Mouse (Mus musculus) lung, embryonic 16.5 days (tissue): ENCODE measurements around the gene Tmc4. TPM values are rescaled to one million over a fixed set of nuclear protein-coding genes. Genes with fewer than 3 reads are reported as not detected.
A peak's percentile ranks its signal among the peaks of the same experiment; 100 is the strongest.
"Not testable (repeated sequence)": the region's sequence is repeated elsewhere in the genome, so short reads cannot be mapped to it uniquely, and the experiment has no call there.

ENCODE experiments used
- ATAC-seq: fragments of 200-750 bp; cut with Nextera tagmentation; 2 replicates; pipeline ENCODE4 v1.8.0; 2017; ENCODE audit warnings: low read depth, mild to moderate bottlenecking, moderate library complexity
- H3K27ac ChIP-seq: fragments of 300-500 bp; sonication (generic); 2 replicates; pipeline ENCODE4 v1.5.1; 2014; ENCODE audit warnings: mild to moderate bottlenecking, control low read depth, low read length
- H3K27me3 ChIP-seq: fragments of 300-500 bp; sonication (generic); 2 replicates; pipeline ENCODE4 v1.6.1; 2014; ENCODE audit warnings: low read depth, low read length, mixed read lengths; ENCODE audit not compliant: control insufficient read depth, insufficient read depth
- H3K36me3 ChIP-seq: fragments of 300-500 bp; sonication (generic); 2 replicates; pipeline ENCODE4 v1.6.1; 2014; ENCODE audit warnings: low read length; ENCODE audit not compliant: control insufficient read depth, insufficient read depth
- H3K4me1 ChIP-seq: fragments of 300-500 bp; sonication (generic); replicated peaks from 2 replicates; pipeline ENCODE4 v1.6.1; 2014; ENCODE audit warnings: low read length, mixed read lengths; ENCODE audit not compliant: control insufficient read depth, insufficient read depth
- H3K4me2 ChIP-seq: fragments of 300-500 bp; sonication (generic); 2 replicates; pipeline ENCODE4 v1.6.1; 2014; ENCODE audit warnings: low read depth, low read length, control low read depth
- H3K4me3 ChIP-seq: fragments of 300-500 bp; sonication (generic); 2 replicates; pipeline ENCODE4 v1.5.1; 2014; ENCODE audit warnings: mild to moderate bottlenecking, low read length, control low read depth
- H3K9ac ChIP-seq: fragments of 300-500 bp; sonication (generic); 2 replicates; pipeline ENCODE4 v1.6.1; 2014; ENCODE audit warnings: low read length, control low read depth
- H3K9me3 ChIP-seq: fragments of 300-500 bp; sonication (generic); 2 replicates; pipeline ENCODE4 v1.6.1; 2016; ENCODE audit warnings: low read length; ENCODE audit not compliant: control insufficient read depth
- WGBS: fragments of 180-500 bp; shearing (Covaris S2); extraction: QIAGEN DNeasy Blood & Tissue Kit; methylation state at CpG from one replicate; pipeline ENCODE4 v1.1.7; 2014; 5-methylcytosine and 5-hydroxymethylcytosine counted together
- polyA plus RNA-seq: library from polyadenylated mRNA; unstranded; fragments of >200 nt; fragmentation: Nextera tagmentation; extraction: Ambion mirVana; gene quantifications from 2 replicates; pipeline ENCODE4 v1.2.1, GENCODE M21; 2015

The Tmc4 gene
- polyA plus RNA-seq, result 33.8 and 41.3 TPM in 2 replicates

DNA sequence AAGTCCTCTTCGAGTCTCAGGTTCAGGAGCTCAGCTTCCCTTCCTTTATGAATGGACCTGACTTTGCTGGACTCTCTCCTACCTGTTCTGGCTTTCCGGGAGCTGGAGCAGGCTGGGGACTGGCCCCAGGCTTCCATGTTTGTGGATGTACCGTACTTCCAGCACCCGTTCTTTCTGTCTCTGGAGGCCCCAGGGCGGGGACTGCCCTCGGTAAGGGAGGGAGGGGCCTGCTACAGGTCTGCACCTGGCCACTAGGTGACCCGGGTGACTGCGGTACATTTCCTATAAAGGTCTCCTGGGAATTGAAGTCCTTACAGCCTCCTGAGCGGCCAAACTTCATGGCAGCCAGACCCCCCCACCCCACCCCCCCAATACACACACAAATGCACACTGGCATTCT is at the start of gene Tmc4:
Gene Tmc4 (minus strand): TSS at position 212 of the 400 bp plus-strand sequence.
- Histone ChIP-seq H3K4me3 (peak within 1 kb of the TSS; percentile 44), H3K4me1 (no peaks in the 10 kb centered on the region), H3K27me3 (no peaks in the 10 kb centered on the region), H3K9me3 (no peaks in the 10 kb centered on the region), H3K9ac (peak within 1 kb of the TSS; percentile 63), H3K27ac (peak within 1 kb of the TSS; percentile 17; the same call in 1 of the 2 replicates), H3K4me2 (peak within 1 kb of the TSS; percentile 41), H3K36me3 (0 out of 2 replicates have a peak, but pooled peaks cover 3% of the 10 kb centered on the region)
- WGBS, result 42% methylated on average over 9 of the region's 9 CpGs
- ATAC-seq, result peak; percentile 83

DNA sequence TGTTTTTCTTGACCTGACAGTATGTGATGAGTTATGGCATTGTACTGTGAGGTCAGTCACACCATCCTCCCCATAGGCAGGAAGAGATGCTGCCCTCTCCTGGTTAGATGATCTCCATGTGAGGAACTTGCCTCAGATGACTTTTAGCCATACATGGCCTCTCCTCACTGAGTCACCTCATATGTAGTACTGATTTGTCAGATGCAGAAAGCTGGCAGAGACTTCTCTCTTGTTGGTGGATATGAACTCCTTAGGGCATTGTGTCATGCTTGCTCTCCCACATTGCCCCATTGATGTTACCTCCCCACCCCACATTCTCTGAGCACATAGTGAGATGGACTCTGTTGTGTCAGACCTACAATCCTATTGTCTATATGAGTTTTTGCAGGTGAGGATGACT is 48.1 kb upstream of the Tmc4 start:
- not testable (repeated sequence) for ATAC-seq, H3K27me3 ChIP-seq, H3K9me3 ChIP-seq, H3K9ac ChIP-seq, H3K4me3 ChIP-seq, H3K4me1 ChIP-seq, H3K36me3 ChIP-seq, H3K4me2 ChIP-seq, H3K27ac ChIP-seq

DNA sequence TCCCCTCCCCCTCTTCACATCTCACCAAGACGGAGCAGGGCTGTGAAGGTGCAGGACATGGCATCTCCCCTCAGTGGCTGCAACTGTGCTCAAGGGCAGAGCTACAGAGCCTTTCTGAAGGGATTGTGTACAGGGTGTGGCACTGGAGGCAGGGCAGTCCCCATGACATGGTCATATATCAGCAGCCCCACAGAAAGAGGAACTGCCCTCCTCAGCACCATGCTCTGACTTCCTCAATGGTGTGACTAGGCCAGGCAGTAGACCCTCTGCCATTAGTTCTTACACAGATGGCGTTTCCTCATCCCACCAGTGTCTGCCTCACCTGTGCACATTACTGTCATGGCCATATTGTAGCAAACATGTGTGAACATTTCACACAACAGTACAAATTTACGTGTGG is 42.9 kb upstream of the Tmc4 start, which contains the start of gene Pirb:
Gene Pirb (minus strand): TSS at position 124 of the 400 bp plus-strand sequence.
- not testable (repeated sequence) for H3K27me3 ChIP-seq, H3K36me3 ChIP-seq, H3K9me3 ChIP-seq, H3K4me2 ChIP-seq, H3K9ac ChIP-seq, H3K4me1 ChIP-seq, H3K4me3 ChIP-seq, H3K27ac ChIP-seq, ATAC-seq
- 60% methylated on average over 1 of the region's 3 CpGs for WGBS

DNA sequence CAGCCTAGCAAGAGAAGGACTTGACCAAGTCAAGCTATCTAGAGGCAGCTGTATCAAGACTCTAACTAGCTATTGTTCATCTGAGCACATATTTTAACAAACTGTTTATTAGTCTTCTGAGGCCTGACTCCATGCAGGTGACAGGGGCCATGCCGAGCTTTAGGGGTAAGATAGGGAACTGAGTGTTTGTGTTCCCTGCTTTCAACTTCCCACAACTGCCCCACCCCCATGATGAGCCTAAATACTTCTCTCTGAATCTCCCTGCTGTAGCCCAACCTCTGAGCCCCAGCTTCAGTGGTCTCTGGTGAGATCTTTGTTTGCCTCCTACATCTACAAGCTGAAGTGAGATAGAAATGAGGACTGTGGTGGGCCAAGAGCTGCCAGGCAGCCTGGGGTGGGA is 37.9 kb upstream of the Tmc4 start:
- no peak overlapping the region for H3K27ac ChIP-seq
- ATAC-seq, result no peak

GRCm38 (mm10) chr7:3712264-3712942 is 35.0 kb upstream of the Tmc4 start:
- no peaks in the 10 kb centered on the region for H3K27me3 ChIP-seq
- H3K4me2 ChIP-seq, result no peak overlapping the region
- no peaks in the 10 kb centered on the region for H3K9me3 ChIP-seq
- 27% methylated on average over 5 of the region's 5 CpGs for WGBS
- H3K4me1 ChIP-seq, result no peaks in the 10 kb centered on the region
- peaks cover 6% of the 10 kb centered on the region for H3K36me3 ChIP-seq
- ATAC-seq, result 0 out of 2 replicates have a peak, but pooled peaks have one; percentile 23
- H3K4me3 ChIP-seq, result no peak overlapping the region
- H3K27ac ChIP-seq, result no peak overlapping the region
- H3K9ac ChIP-seq, result no peak overlapping the region

More for the DNA sequence above, 37.9 kb upstream of the Tmc4 start:
- Histone ChIP-seq H3K4me3 (no peak overlapping the region), H3K9me3 (no peaks in the 10 kb centered on the region), H3K4me1 (no peaks in the 10 kb centered on the region), H3K9ac (no peak overlapping the region), H3K36me3 (no peaks in the 10 kb centered on the region), H3K27me3 (no peaks in the 10 kb centered on the region), H3K4me2 (no peak overlapping the region)
- WGBS, result 11% methylated on average over 1 of the region's 1 CpGs

GRCm38 (mm10) chr7:3709000-3709399 is 31.6 kb upstream of the Tmc4 start:
- no peak for ATAC-seq
- no peak overlapping the region for H3K4me2 ChIP-seq
- H3K4me1 ChIP-seq, result peaks cover 17% of the 10 kb centered on the region
- H3K9ac ChIP-seq, result no peak overlapping the region
- H3K27me3 ChIP-seq, result no peaks in the 10 kb centered on the region
- no peak overlapping the region for H3K27ac ChIP-seq
- H3K36me3 ChIP-seq, result peaks cover 25% of the 10 kb centered on the region
- H3K9me3 ChIP-seq, result no peaks in the 10 kb centered on the region
- 48% methylated on average over 1 of the region's 1 CpGs for WGBS
- H3K4me3 ChIP-seq, result no peak overlapping the region

DNA sequence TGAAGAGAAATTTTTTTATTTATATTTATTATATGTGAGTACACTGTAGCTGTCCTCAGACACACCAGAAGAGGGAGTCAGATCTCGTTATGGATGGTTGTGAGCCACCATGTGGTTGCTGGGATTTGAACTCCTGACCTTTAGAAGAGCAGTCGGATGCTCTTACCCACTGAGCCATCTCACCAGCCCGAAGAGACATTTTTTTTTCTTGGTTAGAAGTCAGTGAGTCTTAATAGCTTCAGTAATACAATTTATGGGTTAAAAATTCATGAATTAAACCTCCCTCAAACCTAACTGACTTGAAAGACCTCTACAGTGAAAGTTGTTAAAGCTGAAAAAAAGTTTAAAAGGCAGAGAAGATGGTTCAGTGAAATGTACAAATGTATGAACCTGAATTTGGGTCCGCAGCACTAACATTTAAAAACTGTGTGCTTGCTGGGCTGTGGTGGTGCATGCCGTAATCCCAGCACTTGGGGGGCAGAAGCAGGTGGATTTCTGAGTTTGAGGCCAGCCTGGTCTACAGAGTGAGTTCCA is 31.2 kb upstream of the Tmc4 start:
- not testable (repeated sequence) for H3K27me3 ChIP-seq, H3K4me2 ChIP-seq, H3K4me3 ChIP-seq, H3K27ac ChIP-seq, H3K9ac ChIP-seq, H3K9me3 ChIP-seq, ATAC-seq
- WGBS, result 33% methylated on average over 5 of the region's 5 CpGs
- Histone ChIP-seq H3K36me3 (peaks cover 25% of the 10 kb centered on the region), H3K4me1 (peaks cover 17% of the 10 kb centered on the region)

DNA sequence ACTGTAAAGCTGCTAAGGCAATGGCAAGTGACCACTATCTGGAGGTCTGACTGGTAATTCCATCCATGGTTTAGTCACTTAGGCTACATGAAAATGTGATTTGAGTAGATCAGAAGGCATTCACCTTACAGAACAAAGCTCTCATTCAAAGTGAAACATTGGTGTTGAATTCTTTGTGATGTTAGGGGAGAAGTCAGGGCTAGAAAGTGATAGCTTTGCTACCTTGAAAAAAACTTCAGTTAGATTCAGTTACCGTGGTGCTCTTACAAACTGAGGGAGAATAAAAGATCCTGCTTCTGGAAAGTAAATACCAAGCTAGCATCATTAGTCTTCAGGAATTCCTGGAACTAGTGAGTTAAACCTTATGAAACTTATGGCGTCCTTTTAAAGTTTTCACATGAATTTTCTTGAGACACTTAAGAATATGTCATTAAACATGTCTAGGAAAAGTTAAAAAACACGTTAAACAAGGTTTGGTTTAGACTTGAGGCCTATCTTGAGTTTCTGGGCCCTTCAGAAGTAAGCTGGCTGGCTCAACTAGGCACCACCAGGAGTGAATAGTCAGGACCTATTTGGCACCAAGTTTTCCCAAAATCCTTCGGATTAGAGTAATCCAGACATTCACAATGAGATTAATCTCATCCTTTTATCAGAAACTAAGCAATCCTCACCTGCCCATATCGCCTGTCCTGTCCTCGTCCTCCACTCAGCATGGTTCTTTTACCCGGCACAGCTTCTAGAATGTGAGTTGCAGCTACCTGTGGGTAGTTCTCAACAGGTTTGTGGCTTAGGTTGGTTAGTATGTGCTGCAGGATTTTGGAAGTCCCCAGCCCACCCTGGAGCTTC is 30.4 kb upstream of the Tmc4 start:
- 28% methylated on average over 7 of the region's 7 CpGs for WGBS
- Histone ChIP-seq H3K36me3 (peaks cover 25% of the 10 kb centered on the region), H3K9ac (no peak overlapping the region), H3K4me1 (peaks cover 17% of the 10 kb centered on the region), H3K27me3 (no peaks in the 10 kb centered on the region), H3K4me2 (no peak overlapping the region), H3K9me3 (no peaks in the 10 kb centered on the region), H3K4me3 (no peak overlapping the region), H3K27ac (no peak overlapping the region)
- no peak for ATAC-seq

DNA sequence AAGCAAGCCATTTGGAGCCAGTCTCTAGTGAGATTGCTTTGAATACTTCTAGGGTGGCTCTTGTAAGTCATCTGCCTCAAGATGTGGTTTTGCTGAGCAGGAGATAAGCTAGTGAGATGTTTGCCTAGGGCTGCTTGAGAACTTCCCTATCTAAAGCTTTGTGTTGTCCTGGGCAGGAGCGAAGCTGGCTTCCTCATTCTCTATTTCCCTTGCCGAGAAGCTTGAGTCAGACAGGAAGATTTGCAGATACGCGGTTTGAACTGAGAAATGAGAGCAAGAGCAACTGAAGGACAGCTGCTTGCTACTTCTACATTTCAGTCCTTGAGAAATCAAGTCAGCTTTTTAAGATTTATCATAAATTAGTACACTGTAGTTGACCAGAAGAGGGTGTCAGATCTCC is 29.7 kb upstream of the Tmc4 start:
- Histone ChIP-seq H3K27ac (no peak overlapping the region; the same call in 1 of the 2 replicates), H3K9me3 (no peaks in the 10 kb centered on the region), H3K9ac (no peak overlapping the region; the same call in 1 of the 2 replicates), H3K27me3 (no peaks in the 10 kb centered on the region), H3K4me2 (no peak overlapping the region), H3K4me3 (no peak overlapping the region), H3K4me1 (peaks cover 17% of the 10 kb centered on the region), H3K36me3 (peaks cover 25% of the 10 kb centered on the region)
- WGBS, result 50% methylated on average over 4 of the region's 4 CpGs
- ATAC-seq, result no peak
